In genomic region chr2:172699654-172700053, GRCm38 (mm10) we compare ENCODE assay signal across 16 mouse cellular contexts.
"Had no signal": no experiment of that assay in that cellular context is flagged by ENCODE, and none has a peak within 500 bp of the region (broad histone marks: within the 10 kb centered on the region; RNA-seq: fewer than 3 reads in every experiment).

No protein-coding gene starts in this region.

- H3K4me2 ChIP-seq: kidney, embryonic 15.5 days; limb, embryonic 12.5 days; liver, embryonic 13.5 days; lung, embryonic 15.5 days; midbrain, embryonic 13.5 days had no signal

- H3K9ac ChIP-seq: kidney, embryonic 15.5 days; limb, embryonic 12.5 days; liver, embryonic 13.5 days; liver, postnatal 0 days; lung, embryonic 15.5 days; midbrain, embryonic 13.5 days had no signal

- H3K27me3 ChIP-seq: kidney, embryonic 15.5 days; limb, embryonic 12.5 days; liver, embryonic 13.5 days; lung, embryonic 15.5 days; megakaryocyte, embryonic 14.5 days had no signal

- H3K4me1 ChIP-seq: kidney, embryonic 15.5 days; liver, embryonic 13.5 days; lung, embryonic 15.5 days; megakaryocyte, embryonic 14.5 days; midbrain, embryonic 13.5 days had no signal

- DNase-seq: kidney, postnatal 36 days; layer of hippocampus, adult 9-11 months; layer of hippocampus, postnatal 36 days; liver; liver, embryonic 13.5 days; liver, postnatal 0 days; lung, postnatal 14 days; right cerebral cortex, adult 18-20 months; right cerebral cortex, postnatal 25 days; thymus, postnatal 4 days had no signal

- H3K27ac ChIP-seq: kidney, embryonic 15.5 days; limb, embryonic 12.5 days; liver, embryonic 13.5 days; lung, embryonic 15.5 days; macrophage; midbrain, embryonic 13.5 days had no signal

- H3K36me3 ChIP-seq: kidney, embryonic 15.5 days; limb, embryonic 12.5 days; liver, embryonic 13.5 days; lung, embryonic 15.5 days; midbrain, embryonic 13.5 days had no signal

- H3K9me3 ChIP-seq: kidney, embryonic 15.5 days; limb, embryonic 12.5 days; liver, embryonic 13.5 days; lung, embryonic 15.5 days; megakaryocyte, embryonic 14.5 days; midbrain, embryonic 13.5 days had no signal

- H3K4me3 ChIP-seq: kidney, embryonic 15.5 days; limb, embryonic 12.5 days; liver, embryonic 13.5 days; lung, embryonic 15.5 days; megakaryocyte, embryonic 14.5 days; midbrain, embryonic 13.5 days had no signal

- ATAC-seq: liver, postnatal 0 days; midbrain, embryonic 13.5 days had no signal
